Mouse (Mus musculus) testis, adult 2 months (tissue): ENCODE results near the gene Serpina16.

Experiments
- CTCF ChIP-seq: fragments of 200-500 bp; IDR thresholded peaks from 2 replicates; pipeline ENCODE4 v1.5.1; 2012; ENCODE audit warnings: low read depth, mild to moderate bottlenecking, inconsistent platforms, low read length, moderate library complexity; ENCODE audit not compliant: control insufficient read depth, insufficient read depth, insufficient replicate concordance
- POLR2A ChIP-seq: fragments of 200-500 bp; IDR thresholded peaks from 2 replicates; pipeline ENCODE4 v1.6.1; 2012; ENCODE audit warnings: low read depth, mild to moderate bottlenecking, inconsistent platforms, low read length, moderate library complexity; ENCODE audit not compliant: control insufficient read depth

GRCm38 (mm10) chr12:103656848-103657626 is 18.9 kb downstream of the Serpina16 start, which contains the start of gene Serpina6:
- no peak for TF ChIP-seq POLR2A
- TF ChIP-seq CTCF, result no peak
